Mouse (Mus musculus): ENCODE data around the gene Vmn1r61. TPM values are rescaled to one million over a fixed set of nuclear protein-coding genes. Genes with fewer than 3 reads are reported as not detected.

Vmn1r61 gene
- polyA plus RNA-seq (2014; fragmentation: Illumina TruSeq; extraction: RNeasy Lipid Tissue Mini Kit (QIAGEN cat#74804); ENCODE audit: low read depth, low replicate concordance) = not detected

DNA sequence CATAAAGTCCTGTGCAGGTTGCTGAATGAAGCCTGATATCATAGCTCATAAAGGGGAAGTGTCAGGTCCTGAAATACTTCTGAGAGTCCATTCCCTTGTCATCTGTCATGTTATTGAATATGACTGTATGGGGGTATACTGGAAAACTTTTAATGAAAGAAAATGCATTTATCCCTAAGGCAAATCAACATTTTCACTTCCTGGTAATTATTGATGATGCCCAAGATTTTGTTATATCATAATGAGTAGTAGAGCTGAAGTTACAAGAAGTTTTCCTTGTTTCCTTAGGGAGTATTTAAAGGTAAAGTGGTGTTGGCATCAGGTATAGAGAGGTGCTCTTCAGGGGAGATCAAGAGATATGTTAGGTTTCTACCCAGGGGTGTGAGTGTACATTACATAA, at the start of gene Vmn1r61:
TSS of gene Vmn1r61 (minus strand) at position 101 of the 400 bp plus-strand sequence.

Other genes starting within 250 kb of the Vmn1r61 start
- gene Vmn1r58, start 199.9 kb downstream of the Vmn1r61 start, polyA plus RNA-seq (2014; fragmentation: Illumina TruSeq; extraction: RNeasy Lipid Tissue Mini Kit (QIAGEN cat#74804); ENCODE audit: low read depth, low replicate concordance) = not detected
- gene Vmn1r59, start 156.5 kb downstream of the Vmn1r61 start, polyA plus RNA-seq (2014; fragmentation: Illumina TruSeq; extraction: RNeasy Lipid Tissue Mini Kit (QIAGEN cat#74804); ENCODE audit: low read depth, low replicate concordance) = not detected
- gene Vmn2r28, start 119.3 kb downstream of the Vmn1r61 start, polyA plus RNA-seq (2014; fragmentation: Illumina TruSeq; extraction: RNeasy Lipid Tissue Mini Kit (QIAGEN cat#74804); ENCODE audit: low read depth, low replicate concordance) = not detected
- gene Vmn1r60, start 66.0 kb downstream of the Vmn1r61 start, polyA plus RNA-seq (2014; fragmentation: Illumina TruSeq; extraction: RNeasy Lipid Tissue Mini Kit (QIAGEN cat#74804); ENCODE audit: low read depth, low replicate concordance) = not detected
- gene Vmn1r62, start 60.3 kb upstream of the Vmn1r61 start, polyA plus RNA-seq (2014; fragmentation: Illumina TruSeq; extraction: RNeasy Lipid Tissue Mini Kit (QIAGEN cat#74804); ENCODE audit: low read depth, low replicate concordance) = not detected
- gene Vmn1r63, start 192.2 kb upstream of the Vmn1r61 start, polyA plus RNA-seq (2014; fragmentation: Illumina TruSeq; extraction: RNeasy Lipid Tissue Mini Kit (QIAGEN cat#74804); ENCODE audit: low read depth, low replicate concordance) = not detected

All from adipose tissue, adult 10 weeks (tissue).